Mouse (Mus musculus): ENCODE data around the gene Tspan12. TPM values are rescaled to one million over a fixed set of nuclear protein-coding genes. Genes with fewer than 3 reads are reported as not detected.

The Tspan12 gene
- polyA plus RNA-seq, 1 experiment from 2014 or later, result 38.8 TPM

DNA sequence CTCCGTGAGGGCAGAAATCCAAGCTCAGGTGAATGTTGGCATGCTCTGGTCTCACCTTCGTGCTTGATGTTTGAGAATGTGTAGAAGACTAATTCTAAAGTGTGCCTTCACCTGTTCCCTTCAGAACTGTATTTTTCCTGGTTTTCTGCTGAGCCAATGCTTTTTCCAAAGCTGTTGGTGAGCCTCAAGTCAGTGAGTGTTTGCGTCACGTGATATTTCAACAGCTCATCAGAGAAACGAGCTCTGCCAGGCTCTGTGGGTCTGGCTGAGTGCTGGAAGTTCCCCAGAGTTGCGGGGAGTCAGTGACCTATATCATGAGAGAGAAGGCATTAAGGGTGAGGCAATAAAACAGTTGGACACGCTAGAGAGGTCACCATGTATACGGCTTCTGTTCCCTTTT is 29.0 kb downstream of the Tspan12 start:
- Histone ChIP-seq H3K4me1 (replicated peaks; ENCODE audit: control insufficient read depth, insufficient read depth, low read length) (no peaks in the 10 kb centered on the region), H3K9me3 (ENCODE audit: control insufficient read depth) (no peaks in the 10 kb centered on the region), H3K4me3 (ENCODE audit: low read depth, low read length) (peak overlapping the region; percentile 15; the same call in 1 of the 2 replicates), H3K9ac (ENCODE audit: low read depth, low read length) (no peak overlapping the region), H3K4me2 (replicated peaks; ENCODE audit: low read depth) (peak overlapping the region; percentile 43), H3K36me3 (ENCODE audit: control insufficient read depth, insufficient read depth) (no peaks in the 10 kb centered on the region), H3K27ac (ENCODE audit: low read depth, low read length) (peak overlapping the region; percentile 21), H3K27me3 (replicated peaks; ENCODE audit: control insufficient read depth, insufficient read depth, low read length) (no peaks in the 10 kb centered on the region)
- 24% methylated on average over 8 of the region's 8 CpGs for WGBS
- ATAC-seq, result peak; percentile 84
- TF ChIP-seq CTCF (IDR thresholded peaks at IDR 0.05; ENCODE audit: low read depth), result no peak

DNA sequence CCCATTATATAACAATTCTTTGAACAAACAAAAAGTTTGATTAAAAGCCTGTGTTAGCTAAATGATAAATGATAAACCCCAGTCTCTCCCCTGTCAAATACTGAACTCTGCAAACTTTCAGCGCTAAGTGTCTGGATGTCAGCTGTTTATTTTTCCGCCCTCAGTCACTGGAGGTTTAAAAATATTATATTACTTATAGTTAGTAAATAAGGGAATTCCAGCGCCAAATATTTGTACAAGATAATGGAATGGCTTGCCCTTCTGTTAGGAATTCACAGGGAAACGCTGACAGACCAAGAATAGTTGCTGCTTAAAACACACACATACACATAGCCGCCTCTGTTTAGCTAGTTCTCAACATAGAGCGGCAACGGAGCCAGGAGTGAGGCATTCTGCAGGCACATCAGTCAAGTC is 29.6 kb downstream of the Tspan12 start:
- Histone ChIP-seq H3K4me3 (ENCODE audit: low read depth, low read length) (0 out of 2 replicates have a peak overlapping the region, but pooled peaks have one; percentile 15), H3K9me3 (ENCODE audit: control insufficient read depth) (no peaks in the 10 kb centered on the region), H3K36me3 (ENCODE audit: control insufficient read depth, insufficient read depth) (no peaks in the 10 kb centered on the region), H3K4me1 (replicated peaks; ENCODE audit: control insufficient read depth, insufficient read depth, low read length) (no peaks in the 10 kb centered on the region), H3K4me2 (replicated peaks; ENCODE audit: low read depth) (peak overlapping the region; percentile 43), H3K9ac (ENCODE audit: low read depth, low read length) (no peak overlapping the region), H3K27me3 (replicated peaks; ENCODE audit: control insufficient read depth, insufficient read depth, low read length) (no peaks in the 10 kb centered on the region), H3K27ac (ENCODE audit: low read depth, low read length) (peak overlapping the region; percentile 21; the same call in 1 of the 2 replicates)
- no peak for TF ChIP-seq CTCF (IDR thresholded peaks at IDR 0.05; ENCODE audit: low read depth)
- 27% methylated on average over 7 of the region's 7 CpGs for WGBS
- peak; percentile 64 for ATAC-seq

DNA sequence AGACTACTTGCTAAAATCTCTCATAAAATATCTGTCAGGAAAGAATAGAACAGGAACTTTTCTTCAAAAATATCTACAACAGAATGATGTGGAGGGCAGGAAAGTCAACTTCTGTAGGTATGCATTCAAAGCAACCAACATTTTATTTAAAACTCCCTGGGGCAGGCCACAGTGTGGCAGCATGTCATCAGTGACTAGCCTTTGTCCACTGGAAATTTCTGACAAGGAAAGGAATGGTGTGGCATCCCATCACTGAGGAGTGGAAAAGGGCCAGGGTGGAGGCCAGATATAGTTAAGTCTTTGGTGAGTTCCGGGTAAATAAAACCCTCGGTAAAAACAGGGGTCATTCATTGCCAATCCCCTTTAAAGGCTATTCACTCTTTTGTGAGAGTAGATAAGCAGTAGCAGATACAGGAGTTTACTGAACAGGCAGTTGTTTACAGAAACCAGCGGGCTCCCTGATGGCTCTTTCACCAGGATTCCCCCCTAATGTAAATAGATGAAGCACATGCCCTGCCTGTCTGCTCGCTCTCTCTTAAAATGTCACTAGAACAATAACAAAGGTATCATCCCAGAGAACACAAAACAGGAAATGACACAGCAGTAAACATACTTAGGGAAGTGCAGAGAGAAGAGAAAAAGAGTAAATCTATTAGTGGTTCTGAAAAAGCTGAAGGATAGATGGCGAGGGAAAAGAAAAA is 34.1 kb downstream of the Tspan12 start:
- H3K36me3 ChIP-seq (ENCODE audit: control insufficient read depth, insufficient read depth), result no peaks in the 10 kb centered on the region; the same call in 1 of the 2 replicates
- peak; percentile 65 for TF ChIP-seq CTCF (IDR thresholded peaks at IDR 0.05; ENCODE audit: low read depth)
- no peak overlapping the region for H3K4me2 ChIP-seq (replicated peaks; ENCODE audit: low read depth)
- H3K27me3 ChIP-seq (replicated peaks; ENCODE audit: control insufficient read depth, insufficient read depth, low read length), result no peaks in the 10 kb centered on the region
- 0 out of 2 replicates have a peak overlapping the region, but pooled peaks have one; percentile 28 for H3K27ac ChIP-seq (ENCODE audit: low read depth, low read length)
- no peak overlapping the region for H3K9ac ChIP-seq (ENCODE audit: low read depth, low read length)
- H3K4me1 ChIP-seq (replicated peaks; ENCODE audit: control insufficient read depth, insufficient read depth, low read length), result no peaks in the 10 kb centered on the region
- no peaks in the 10 kb centered on the region for H3K9me3 ChIP-seq (ENCODE audit: control insufficient read depth)
- no peak overlapping the region for H3K4me3 ChIP-seq (ENCODE audit: low read depth, low read length)
- 23% methylated on average over 5 of the region's 5 CpGs for WGBS
- ATAC-seq, result no peak

DNA sequence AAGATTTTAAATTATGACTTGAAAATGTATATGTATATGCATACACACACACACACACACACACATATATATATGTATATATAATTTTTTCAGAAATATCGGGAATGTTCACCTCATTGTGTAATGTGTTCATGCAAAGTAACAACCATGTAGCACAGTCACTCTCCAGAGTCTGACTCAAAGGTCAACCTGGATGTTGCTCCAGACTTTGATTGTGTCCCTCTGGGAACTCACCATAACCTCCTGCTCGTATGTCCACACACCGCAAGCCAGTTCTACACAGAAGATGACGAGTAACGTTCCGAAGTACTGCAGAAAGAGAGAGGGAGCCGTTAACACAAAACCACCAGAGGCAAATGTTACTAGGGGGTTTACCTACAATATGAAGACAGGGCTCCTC is 46.3 kb downstream of the Tspan12 start:
- no peaks in the 10 kb centered on the region for H3K27me3 ChIP-seq (replicated peaks; ENCODE audit: control insufficient read depth, insufficient read depth, low read length)
- H3K9ac ChIP-seq (ENCODE audit: low read depth, low read length), result no peak overlapping the region
- no peak overlapping the region for H3K4me3 ChIP-seq (ENCODE audit: low read depth, low read length)
- no peaks in the 10 kb centered on the region for H3K9me3 ChIP-seq (ENCODE audit: control insufficient read depth)
- no peak for TF ChIP-seq CTCF (IDR thresholded peaks at IDR 0.05; ENCODE audit: low read depth)
- WGBS, result 79% methylated on average over 7 of the region's 7 CpGs
- no peak overlapping the region for H3K27ac ChIP-seq (ENCODE audit: low read depth, low read length)
- peaks cover 7% of the 10 kb centered on the region; the same call in 1 of the 2 replicates for H3K36me3 ChIP-seq (ENCODE audit: control insufficient read depth, insufficient read depth)
- no peak overlapping the region for H3K4me2 ChIP-seq (replicated peaks; ENCODE audit: low read depth)
- ATAC-seq, result peak; percentile 66; the same call in 1 of the 2 replicates
- H3K4me1 ChIP-seq (replicated peaks; ENCODE audit: control insufficient read depth, insufficient read depth, low read length), result no peaks in the 10 kb centered on the region

DNA sequence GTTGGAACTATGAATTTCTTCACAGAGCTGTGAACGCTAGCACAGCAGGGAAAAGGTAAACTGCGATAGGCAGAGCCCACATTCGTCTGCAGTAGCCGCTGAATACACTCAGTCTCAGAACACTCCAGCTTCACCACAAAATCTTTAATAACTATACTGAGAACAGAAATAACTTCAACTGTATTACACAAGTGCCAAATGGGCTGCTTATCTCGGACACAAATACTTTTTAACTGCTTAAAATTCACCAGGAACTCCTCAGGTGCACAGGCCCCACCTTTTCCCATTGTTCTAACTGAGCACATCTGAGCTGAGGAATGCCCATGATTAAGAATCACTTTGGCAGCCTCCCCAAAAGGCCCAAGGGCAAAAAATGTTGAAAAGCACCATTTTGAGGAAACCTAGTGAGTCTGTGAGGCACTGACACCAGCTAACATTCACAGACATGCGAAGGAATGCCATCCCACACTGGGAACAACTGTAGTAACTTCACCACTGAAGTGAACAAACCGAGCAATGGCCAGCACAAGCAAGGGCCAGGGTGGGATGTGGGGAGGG is 47.2 kb downstream of the Tspan12 start:
- Histone ChIP-seq H3K9me3 (ENCODE audit: control insufficient read depth) (no peaks in the 10 kb centered on the region), H3K4me3 (ENCODE audit: low read depth, low read length) (no peak overlapping the region), H3K36me3 (ENCODE audit: control insufficient read depth, insufficient read depth) (peaks cover 7% of the 10 kb centered on the region; the same call in 1 of the 2 replicates), H3K9ac (ENCODE audit: low read depth, low read length) (no peak overlapping the region), H3K4me1 (replicated peaks; ENCODE audit: control insufficient read depth, insufficient read depth, low read length) (no peaks in the 10 kb centered on the region), H3K4me2 (replicated peaks; ENCODE audit: low read depth) (no peak overlapping the region), H3K27me3 (replicated peaks; ENCODE audit: control insufficient read depth, insufficient read depth, low read length) (no peaks in the 10 kb centered on the region), H3K27ac (ENCODE audit: low read depth, low read length) (no peak overlapping the region)
- no peak for TF ChIP-seq CTCF (IDR thresholded peaks at IDR 0.05; ENCODE audit: low read depth)
- ATAC-seq, result no peak
- 72% methylated on average over 7 of the region's 7 CpGs for WGBS

DNA sequence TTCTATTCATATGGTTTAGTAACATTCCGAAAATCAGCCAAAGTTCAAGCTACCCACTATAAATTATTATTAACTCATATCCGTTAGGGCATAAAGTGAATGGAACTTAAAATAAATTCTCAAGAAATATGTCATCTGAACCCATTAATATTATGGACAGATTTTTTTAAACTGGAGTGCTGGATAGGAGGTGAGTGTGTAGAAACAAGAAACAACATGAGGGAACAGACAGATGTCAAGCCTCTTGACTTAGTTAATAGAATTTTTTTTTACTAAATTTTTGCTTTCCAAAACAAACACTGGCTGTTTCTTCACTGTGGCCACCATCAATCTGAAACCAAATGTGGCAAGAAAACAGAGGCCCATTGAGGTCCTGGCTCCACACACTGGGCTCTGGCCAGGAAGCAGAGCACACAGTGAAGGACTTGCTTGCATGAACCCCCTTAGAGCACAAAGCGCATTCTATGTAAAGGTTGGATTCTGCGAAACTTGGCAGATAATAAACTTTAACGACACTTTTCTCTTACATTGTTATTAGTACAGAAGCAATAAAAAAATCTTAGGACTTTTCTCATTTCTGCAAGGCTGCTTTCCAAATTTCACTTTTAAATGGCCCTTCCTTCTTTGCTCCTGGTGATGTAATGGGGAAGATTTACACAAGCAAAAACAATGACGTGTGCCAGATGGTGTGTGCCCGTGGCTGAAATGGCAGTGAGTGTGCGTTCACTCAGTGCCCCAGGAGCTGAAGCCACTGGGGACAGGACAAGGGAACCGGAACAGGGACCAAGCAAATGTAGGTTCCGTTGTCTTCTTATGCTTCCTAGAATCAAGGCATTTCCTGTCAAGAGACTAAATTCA is 48.6 kb downstream of the Tspan12 start:
- Histone ChIP-seq H3K9me3 (ENCODE audit: control insufficient read depth) (no peaks in the 10 kb centered on the region), H3K4me1 (replicated peaks; ENCODE audit: control insufficient read depth, insufficient read depth, low read length) (no peaks in the 10 kb centered on the region), H3K36me3 (ENCODE audit: control insufficient read depth, insufficient read depth) (peaks cover 7% of the 10 kb centered on the region; the same call in 1 of the 2 replicates), H3K4me2 (replicated peaks; ENCODE audit: low read depth) (no peak overlapping the region), H3K4me3 (ENCODE audit: low read depth, low read length) (no peak overlapping the region), H3K27ac (ENCODE audit: low read depth, low read length) (no peak overlapping the region), H3K27me3 (replicated peaks; ENCODE audit: control insufficient read depth, insufficient read depth, low read length) (no peaks in the 10 kb centered on the region), H3K9ac (ENCODE audit: low read depth, low read length) (no peak overlapping the region)
- ATAC-seq, result no peak
- TF ChIP-seq CTCF (IDR thresholded peaks at IDR 0.05; ENCODE audit: low read depth), result no peak
- 65% methylated on average over 10 of the region's 10 CpGs for WGBS

Measured in intestine, postnatal 0 days (tissue).